Mouse (Mus musculus): ENCODE results near the gene Rtl5. TPM values are rescaled to one million over a fixed set of nuclear protein-coding genes. Genes with fewer than 3 reads are reported as not detected.
"Not testable (repeated sequence)": the region's sequence is repeated elsewhere in the genome, so short reads cannot be mapped to it uniquely, and the experiment has no call there.

The Rtl5 gene
- total RNA-seq (2014; rRNA removed) (0.74 and 1.5 TPM in 2 replicates), polyA plus RNA-seq (2012; rRNA removed) (0.76 and 0.97 TPM in 2 replicates)

- H3K9ac ChIP-seq (ENCODE audit: low read depth, low read length): peak within 1 kb of the TSS; percentile 49
- no peak for TF ChIP-seq CTCF (IDR thresholded peaks at IDR 0.05; ENCODE audit: low read depth, low read length)
- no peak for TF ChIP-seq POLR2A (IDR thresholded peaks at IDR 0.05; ENCODE audit: extremely low read depth, insufficient read depth, low read length)
These were observed at the start of gene Rtl5 for GRCm38 (mm10) chrX:102070591-102071471. TSS of gene Rtl5 (minus strand) at chrX:102071304.

DNA sequence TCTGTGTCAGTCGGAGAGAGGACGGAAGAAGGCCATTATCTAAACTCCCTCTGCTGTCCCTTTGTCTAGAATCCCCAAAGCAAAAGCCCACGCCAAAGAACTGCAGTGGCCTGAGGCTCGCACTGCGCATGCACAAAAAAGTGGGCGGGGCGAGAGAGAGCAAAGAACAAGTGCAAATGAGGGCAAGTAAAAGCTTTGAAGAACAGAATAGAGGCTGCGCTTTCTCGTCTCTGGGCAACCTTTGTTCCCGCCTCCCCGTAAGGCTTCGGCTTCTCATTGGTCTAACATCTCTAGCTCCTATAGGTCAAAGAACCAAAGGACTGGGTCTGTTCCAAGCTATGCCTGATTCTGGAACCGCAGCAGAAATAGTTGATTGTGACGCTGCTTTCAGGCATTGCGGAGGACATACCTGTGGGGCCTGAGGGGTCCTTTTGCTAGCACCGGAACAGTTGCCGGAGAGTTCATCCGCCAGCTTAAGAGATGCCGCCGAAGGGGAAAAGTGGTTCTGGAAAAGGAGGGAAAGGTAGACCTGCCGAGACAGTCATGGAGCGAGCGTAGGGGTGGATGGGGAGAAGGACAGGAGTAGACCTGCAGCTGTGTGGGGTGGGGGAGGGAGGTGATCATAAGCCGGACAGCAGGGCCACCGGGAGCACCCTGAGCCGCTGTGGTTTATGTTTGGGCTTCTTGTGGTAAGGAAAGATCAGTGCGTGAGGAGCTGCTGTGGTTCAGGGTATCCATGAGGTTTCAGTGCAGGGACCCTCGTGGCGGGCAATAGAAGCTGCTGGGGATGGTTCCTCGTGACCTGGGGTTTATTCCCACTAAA, 48.1 kb upstream of the Rtl5 start, which contains the start of gene Pin4:
Pin4 (plus strand) TSS at position 406 of the 823 bp plus-strand sequence.
- WGBS: under 1% methylated on average over 30 of the region's 30 CpGs
- H3K27ac ChIP-seq (replicated peaks; ENCODE audit: insufficient read depth, low read depth, low read length): peak within 1 kb of the TSS; percentile 18

More at GRCm38 (mm10) chrX:102070591-102071471, at the start of gene Rtl5:
- Histone ChIP-seq H3K27ac (replicated peaks; ENCODE audit: insufficient read depth, low read depth, low read length) (no peak within 1 kb of the TSS), H3K4me3 (ENCODE audit: insufficient read depth, low read depth, low read length) (peak within 1 kb of the TSS; percentile 61), H3K36me3 (ENCODE audit: control insufficient read depth, insufficient read depth, low read length) (no peaks in the 10 kb centered on the region), H3K27me3 (ENCODE audit: control insufficient read depth, insufficient read depth, low read length) (peaks cover 3% of the 10 kb centered on the region; the same call in 1 of the 2 replicates), H3K4me1 (ENCODE audit: control insufficient read depth, insufficient read depth, low read length) (no peaks in the 10 kb centered on the region), H3K79me2 (ENCODE audit: control insufficient read depth, insufficient read depth, low read length) (no peaks in the 10 kb centered on the region)
- WGBS: 8% methylated on average over 51 of the region's 61 CpGs
- DNase-seq (ENCODE audit: extremely low read depth, low read depth, low spot score): peak; percentile 8

DNA sequence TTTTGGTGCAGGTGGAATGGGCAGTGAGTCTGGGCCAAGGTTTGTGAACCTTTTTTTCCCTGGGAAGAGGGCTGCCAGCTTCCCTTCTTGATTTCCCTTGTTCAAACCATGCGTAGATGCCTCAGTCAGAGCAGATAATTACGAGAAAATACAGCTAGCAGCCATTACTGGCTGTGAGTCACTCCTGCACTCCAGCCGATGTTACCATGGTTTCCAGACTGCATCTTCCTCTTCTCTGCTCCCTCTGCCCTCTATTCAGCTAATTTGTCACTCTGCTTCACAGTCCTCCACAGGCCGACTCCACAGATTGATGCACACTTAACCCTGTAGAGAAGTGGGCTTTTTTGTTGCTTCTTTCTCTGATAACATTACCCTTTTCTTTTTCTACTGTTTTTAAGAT, 44.6 kb upstream of the Rtl5 start:
- Histone ChIP-seq H3K9ac (ENCODE audit: low read depth, low read length) (no peak overlapping the region), H3K27ac (replicated peaks; ENCODE audit: insufficient read depth, low read depth, low read length) (no peak overlapping the region), H3K79me2 (ENCODE audit: control insufficient read depth, insufficient read depth, low read length) (no peaks in the 10 kb centered on the region; the same call in 1 of the 2 replicates), H3K36me3 (ENCODE audit: control insufficient read depth, insufficient read depth, low read length) (no peaks in the 10 kb centered on the region), H3K4me1 (ENCODE audit: control insufficient read depth, insufficient read depth, low read length) (peaks cover 4% of the 10 kb centered on the region), H3K27me3 (ENCODE audit: control insufficient read depth, insufficient read depth, low read length) (no peaks in the 10 kb centered on the region), H3K4me3 (ENCODE audit: insufficient read depth, low read depth, low read length) (no peak overlapping the region)
- no peak for DNase-seq (ENCODE audit: extremely low read depth, low read depth, low spot score)
- no peak for TF ChIP-seq CTCF (IDR thresholded peaks at IDR 0.05; ENCODE audit: low read depth, low read length)
- TF ChIP-seq POLR2A (IDR thresholded peaks at IDR 0.05; ENCODE audit: extremely low read depth, insufficient read depth, low read length): no peak
- 59% methylated on average over 4 of the region's 4 CpGs for WGBS

More for the DNA sequence above, 48.1 kb upstream of the Rtl5 start, which contains the start of gene Pin4:
- Histone ChIP-seq H3K9ac (ENCODE audit: low read depth, low read length) (peak within 1 kb of the TSS; percentile 82), H3K36me3 (ENCODE audit: control insufficient read depth, insufficient read depth, low read length) (peaks cover 3% of the 10 kb centered on the region; the same call in 1 of the 2 replicates), H3K79me2 (ENCODE audit: control insufficient read depth, insufficient read depth, low read length) (no peaks in the 10 kb centered on the region; the same call in 1 of the 2 replicates), H3K27me3 (ENCODE audit: control insufficient read depth, insufficient read depth, low read length) (no peaks in the 10 kb centered on the region), H3K4me1 (ENCODE audit: control insufficient read depth, insufficient read depth, low read length) (peaks cover 4% of the 10 kb centered on the region), H3K4me3 (ENCODE audit: insufficient read depth, low read depth, low read length) (peak within 1 kb of the TSS; percentile 98)
- DNase-seq (ENCODE audit: extremely low read depth, low read depth, low spot score): peak; percentile 96
- TF ChIP-seq POLR2A (IDR thresholded peaks at IDR 0.05; ENCODE audit: extremely low read depth, insufficient read depth, low read length): no peak
- no peak for TF ChIP-seq CTCF (IDR thresholded peaks at IDR 0.05; ENCODE audit: low read depth, low read length)

DNA sequence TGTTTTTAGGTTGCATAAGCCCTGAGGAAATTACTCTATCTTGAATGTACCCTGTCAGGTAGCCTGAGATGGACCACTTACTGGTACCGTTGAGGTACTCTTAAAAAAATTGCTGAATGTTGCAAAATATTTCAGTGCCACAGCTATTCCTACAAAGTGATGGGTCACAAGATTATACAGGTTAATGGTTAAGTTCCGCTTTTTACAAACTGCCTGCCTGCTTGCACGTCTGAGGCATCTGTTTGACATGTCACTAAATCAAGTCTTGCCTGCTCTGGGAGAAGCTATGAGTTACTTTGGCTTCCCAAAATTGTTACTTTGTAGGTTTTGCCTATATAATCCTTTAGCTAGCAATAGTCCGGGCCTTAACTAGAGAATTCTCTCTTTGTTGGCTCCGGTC, 38.2 kb upstream of the Rtl5 start:
- H3K36me3 ChIP-seq (ENCODE audit: control insufficient read depth, insufficient read depth, low read length); H3K27me3 ChIP-seq (ENCODE audit: control insufficient read depth, insufficient read depth, low read length); DNase-seq (ENCODE audit: extremely low read depth, low read depth, low spot score); H3K4me1 ChIP-seq (ENCODE audit: control insufficient read depth, insufficient read depth, low read length); H3K9ac ChIP-seq (ENCODE audit: low read depth, low read length); H3K4me3 ChIP-seq (ENCODE audit: insufficient read depth, low read depth, low read length); H3K79me2 ChIP-seq (ENCODE audit: control insufficient read depth, insufficient read depth, low read length); H3K27ac ChIP-seq (replicated peaks; ENCODE audit: insufficient read depth, low read depth, low read length): not testable (repeated sequence)
- WGBS: 75% methylated on average over 5 of the region's 5 CpGs

GRCm38 (mm10) chrX:102103830-102104229, 32.7 kb upstream of the Rtl5 start:
- H3K9ac ChIP-seq (ENCODE audit: low read depth, low read length); DNase-seq (ENCODE audit: extremely low read depth, low read depth, low spot score): not testable (repeated sequence)

More at GRCm38 (mm10) chrX:102103830-102104229, 32.7 kb upstream of the Rtl5 start:
- WGBS: 83% methylated on average over 2 of the region's 2 CpGs
- not testable (repeated sequence) for H3K36me3 ChIP-seq (ENCODE audit: control insufficient read depth, insufficient read depth, low read length); H3K4me1 ChIP-seq (ENCODE audit: control insufficient read depth, insufficient read depth, low read length); H3K27ac ChIP-seq (replicated peaks; ENCODE audit: insufficient read depth, low read depth, low read length); H3K79me2 ChIP-seq (ENCODE audit: control insufficient read depth, insufficient read depth, low read length); H3K27me3 ChIP-seq (ENCODE audit: control insufficient read depth, insufficient read depth, low read length); H3K4me3 ChIP-seq (ENCODE audit: insufficient read depth, low read depth, low read length)
